Mouse (Mus musculus) CH12.LX (cell line): ENCODE measurements around the gene Ypel1. TPM values are rescaled to one million over a fixed set of nuclear protein-coding genes. Genes with fewer than 3 reads are reported as not detected.

ENCODE experiments used
- DNase-seq: peaks from one replicate; pipeline ENCODE4 v3.0.0-alpha.2; 2013; ENCODE audit errors: extremely low read depth
- H3K27ac ChIP-seq: 2 replicates; pipeline ENCODE4 v1.5.1; 2012; ENCODE audit warnings: low read depth, mild to moderate bottlenecking, control low read depth, moderate library complexity; ENCODE audit not compliant: insufficient read depth
- H3K27me3 ChIP-seq: replicated peaks from 2 replicates; pipeline ENCODE3; 2012; ENCODE audit warnings: inconsistent platforms
- H3K36me3 ChIP-seq, 2 experiments: replicated peaks in 1 of 2; 2 replicates each; pipeline versions ENCODE3 to v1.6.1; 2012; ENCODE audit warnings: inconsistent platforms in 1 of 2, low read length in 1 of 2, mild to moderate bottlenecking in 1 of 2, mixed read lengths in 1 of 2, moderate library complexity in 1 of 2; ENCODE audit not compliant: control insufficient read depth in 1 of 2, insufficient read depth in 1 of 2
- H3K4me1 ChIP-seq, 2 experiments: 2 replicates each; pipeline ENCODE4 v1.6.1; 2012; ENCODE audit warnings: inconsistent platforms in 1 of 2, moderate library complexity in 1 of 2; ENCODE audit not compliant: insufficient read depth in 2 of 2, control insufficient read depth in 1 of 2
- H3K4me2 ChIP-seq: 2 replicates; pipeline ENCODE4 v1.6.1; 2012; ENCODE audit warnings: low read depth, mild to moderate bottlenecking, control low read depth; ENCODE audit not compliant: poor library complexity, insufficient read depth, severe bottlenecking
- H3K4me3 ChIP-seq, 3 experiments: fragments of 150-350 bp in 1 of 3; sonication (generic) in 1 of 3; replicated peaks in 1 of 3; 2 replicates each; pipeline versions ENCODE3 to v1.5.1; 2011 to 2012; ENCODE audit warnings: low read depth in 2 of 3, low read length in 2 of 3, mild to moderate bottlenecking in 2 of 3, moderate library complexity in 2 of 3, control low read depth in 1 of 3, improper control_type of control experiment in 1 of 3, inconsistent platforms in 1 of 3, mixed read lengths in 1 of 3; ENCODE audit not compliant: poor library complexity in 1 of 3
- H3K79me2 ChIP-seq: replicated peaks from 2 replicates; pipeline ENCODE4 v1.6.1; 2012; ENCODE audit warnings: mild to moderate bottlenecking, moderate library complexity; ENCODE audit not compliant: control insufficient read depth, poor library complexity, insufficient read depth, severe bottlenecking; ENCODE audit errors: extremely low read depth
- H3K9ac ChIP-seq: 2 replicates; pipeline ENCODE4 v1.6.1; 2012; ENCODE audit warnings: low read depth, mild to moderate bottlenecking, control low read depth, moderate library complexity; ENCODE audit not compliant: insufficient read depth
- H3K9me3 ChIP-seq: replicated peaks from 2 replicates; pipeline ENCODE3; 2012; ENCODE audit warnings: low read length, inconsistent platforms, mixed read lengths
- BHLHE40 ChIP-seq: IDR thresholded peaks from 2 replicates; pipeline ENCODE4 v1.6.1; 2011; ENCODE audit warnings: mild to moderate bottlenecking, low read depth, low read length, improper control_type of control experiment
- CHD1 ChIP-seq: IDR thresholded peaks from 2 replicates; pipeline ENCODE4 v1.6.1; 2012; ENCODE audit warnings: low read depth, low read length, improper control_type of control experiment, inconsistent platforms
- CTCF ChIP-seq, 2 experiments: IDR thresholded peaks in 1 of 2; conservative IDR thresholded peaks in 1 of 2; 2 replicates each; pipeline ENCODE4 v1.5.1; 2011 to 2012; ENCODE audit warnings: low read depth in 2 of 2, low read length in 2 of 2, improper control_type of control experiment in 1 of 2, inconsistent platforms in 1 of 2, mild to moderate bottlenecking in 1 of 2, moderate library complexity in 1 of 2
- E2F4 ChIP-seq: IDR thresholded peaks from 2 replicates; pipeline ENCODE4 v1.6.1; 2011; ENCODE audit warnings: low read depth, low read length, improper control_type of control experiment; ENCODE audit not compliant: insufficient replicate concordance
- ELF1 ChIP-seq: IDR thresholded peaks from 2 replicates; pipeline ENCODE4 v1.6.1; 2014; ENCODE audit warnings: low read depth, mild to moderate bottlenecking, inconsistent platforms, low read length, improper control_type of control experiment
- ETS1 ChIP-seq: conservative IDR thresholded peaks from 2 replicates; pipeline ENCODE4 v1.6.1; 2012; ENCODE audit warnings: low read depth, mild to moderate bottlenecking, inconsistent platforms, low read length, improper control_type of control experiment, moderate library complexity
- HCFC1 ChIP-seq: IDR thresholded peaks from 2 replicates; pipeline ENCODE4 v1.6.1; 2012; ENCODE audit warnings: low read depth, mild to moderate bottlenecking, inconsistent platforms, low read length, improper control_type of control experiment
- JUND ChIP-seq: conservative IDR thresholded peaks from 2 replicates; pipeline ENCODE4 v1.6.1; 2011; ENCODE audit warnings: low read depth, low read length, improper control_type of control experiment
- MAZ ChIP-seq: IDR thresholded peaks from 2 replicates; pipeline ENCODE4 v1.6.1; 2012; ENCODE audit warnings: low read depth, mild to moderate bottlenecking, inconsistent platforms, low read length, improper control_type of control experiment, moderate library complexity
- PAX5 ChIP-seq: IDR thresholded peaks from 2 replicates; pipeline ENCODE4 v1.6.1; 2012; ENCODE audit warnings: low read length, inconsistent platforms, mixed read lengths
- RAD21 ChIP-seq: IDR thresholded peaks from 2 replicates; pipeline ENCODE4 v1.6.1; 2011; ENCODE audit warnings: low read depth, mild to moderate bottlenecking, low read length, improper control_type of control experiment, moderate library complexity
- RCOR1 ChIP-seq: conservative IDR thresholded peaks from 2 replicates; pipeline ENCODE4 v1.6.1; 2012; ENCODE audit warnings: low read depth, mild to moderate bottlenecking, inconsistent platforms, low read length, improper control_type of control experiment
- TCF12 ChIP-seq: IDR thresholded peaks from 2 replicates; pipeline ENCODE4 v1.6.1; 2014; ENCODE audit warnings: low read depth, mild to moderate bottlenecking, inconsistent platforms, low read length, improper control_type of control experiment
- USF2 ChIP-seq: conservative IDR thresholded peaks from 2 replicates; pipeline ENCODE4 v1.6.1; 2011; ENCODE audit warnings: low read depth, low read length, improper control_type of control experiment
- ZC3H11A ChIP-seq: IDR thresholded peaks from 2 replicates; pipeline ENCODE4 v1.6.1; 2012; ENCODE audit warnings: low read depth, mild to moderate bottlenecking, inconsistent platforms, low read length, improper control_type of control experiment
- ZKSCAN1 ChIP-seq: IDR thresholded peaks from 2 replicates; pipeline ENCODE4 v1.6.1; 2012; ENCODE audit warnings: low read depth, inconsistent platforms, low read length, improper control_type of control experiment, borderline replicate concordance
- ZMIZ1 ChIP-seq: IDR thresholded peaks from 2 replicates; pipeline ENCODE4 v1.6.1; 2012; ENCODE audit warnings: low read depth, mild to moderate bottlenecking, inconsistent platforms, low read length, improper control_type of control experiment
- dilution Hi-C: fragments of 300-500 bp; cut with MboI; formaldehyde crosslinking; loops from 2 replicates; pipeline ENCODE4 v1.14.3; 2020; ENCODE audit warnings: low sequenced_read_pairs; ENCODE audit not compliant: extremely low pct_unique_long_range_greater_than_20kb, extremely low pct_ligation_motif_present
- in situ Hi-C: fragments of 300-500 bp; cut with MboI; formaldehyde crosslinking; loops from 3 replicates; pipeline ENCODE4 v1.14.3; 2019; ENCODE audit warnings: low sequenced_read_pairs, low pct_ligation_motif_present, low pct_unique_long_range_greater_than_20kb, mixed read lengths
- polyA plus RNA-seq: library from polyadenylated mRNA; unstranded; fragments of >175 nt; gene quantifications from 2 replicates; pipeline ENCODE4 v1.2.1, GENCODE M21; 2012; ENCODE audit warnings: low read depth; ENCODE audit not compliant: insufficient read length
- total RNA-seq, 2 experiments: library from RNA; depleted of rRNA; stranded (reverse); fragments of 300-350 nt in 1 of 2; fragments of >200 nt in 1 of 2; gene quantifications; 2 replicates each; pipeline ENCODE4 v1.2.3; 2012 to 2014

Ypel1 gene
- total and polyA plus RNA-seq, 3 experiments: 0.21 to 1.5 (median 0.83) TPM

GRCm38 (mm10) chr16:17082121-17082792, 12.8 kb downstream of the Ypel1 start:
- H3K79me2 ChIP-seq: no peaks in the 10 kb centered on the region
- no peaks in the 10 kb centered on the region for H3K4me1 ChIP-seq
- dilution Hi-C loops: no loop called here
- H3K9ac ChIP-seq: no peak overlapping the region
- in situ Hi-C loops: no loop called here
- DNase-seq: no peak
- H3K9me3 ChIP-seq: no peaks in the 10 kb centered on the region
- TF ChIP-seq USF2 (no peak), ZC3H11A (no peak), BHLHE40 (no peak), ZKSCAN1 (no peak), RAD21 (no peak), HCFC1 (no peak), JUND (no peak), ETS1 (no peak), TCF12 (no peak), CTCF (conservative IDR thresholded peaks at IDR 0.05 in 1 of 2, IDR thresholded peaks at IDR 0.05 in 1 of 2; ENCODE audit: low read depth in 2 of 2, low read length in 2 of 2) (no peak), CHD1 (no peak), RCOR1 (no peak)
- H3K4me2 ChIP-seq: no peak overlapping the region
- H3K27me3 ChIP-seq: no peaks in the 10 kb centered on the region
- H3K27ac ChIP-seq: no peak overlapping the region
- H3K36me3 ChIP-seq: peaks cover 41 to 65% of the 10 kb centered on the region in 2 experiments
- no peak overlapping the region for H3K4me3 ChIP-seq

- Histone ChIP-seq H3K9me3 (no peaks in the 10 kb centered on the region), H3K36me3 (peaks cover 75 to 98% of the 10 kb centered on the region in 2 experiments), H3K9ac (no peak overlapping the region), H3K27me3 (no peaks in the 10 kb centered on the region), H3K79me2 (no peaks in the 10 kb centered on the region), H3K4me2 (no peak overlapping the region), H3K27ac (no peak overlapping the region)
- dilution Hi-C loops: no loop called here
- no peak for TF ChIP-seq TCF12
- no peak for TF ChIP-seq ZMIZ1
- TF ChIP-seq USF2: no peak
- TF ChIP-seq ELF1: no peak
- TF ChIP-seq E2F4: no peak
- TF ChIP-seq PAX5: no peak
- no peak for TF ChIP-seq MAZ
- no peak for TF ChIP-seq CTCF (conservative IDR thresholded peaks at IDR 0.05 in 1 of 2, IDR thresholded peaks at IDR 0.05 in 1 of 2; ENCODE audit: low read depth in 2 of 2, low read length in 2 of 2)
- TF ChIP-seq, all 38 proteins: peak for 0
- no peak overlapping the region for H3K4me3 ChIP-seq
- DNase-seq: no peak
- no peaks in the 10 kb centered on the region for H3K4me1 ChIP-seq
- in situ Hi-C loops: no loop called here
These were observed 16.1 kb downstream of the Ypel1 start for GRCm38 (mm10) chr16:17085636-17086035.
